Mouse (Mus musculus) spleen, adult 12 weeks (tissue): ENCODE data around the gene Prkcb.

Experiments
- DNase-seq: peaks from one replicate; pipeline ENCODE4 v3.0.0; 2022; ENCODE audit warnings: low spot score

Prkcb gene

DNA sequence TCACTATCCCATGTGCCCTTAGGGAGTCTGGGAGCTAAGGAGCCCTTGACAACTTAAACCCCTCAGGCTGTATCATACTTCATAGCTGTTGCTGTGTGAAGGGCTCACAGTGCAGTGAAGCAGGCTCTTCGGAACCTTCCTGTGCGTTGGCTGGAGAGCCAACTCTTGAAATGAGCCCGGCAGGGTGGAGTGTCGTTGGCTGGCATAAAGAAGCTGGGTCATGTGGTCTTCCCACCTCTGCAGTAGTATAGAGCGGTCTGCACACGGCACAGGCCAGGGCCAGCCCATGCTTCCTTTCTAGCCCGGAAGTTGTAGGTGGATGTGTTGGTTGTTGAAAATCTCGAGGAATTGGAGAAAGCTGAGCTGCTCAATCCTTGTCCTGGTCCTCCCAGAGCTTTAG lies 179.3 kb downstream of the Prkcb start:
- no peak for DNase-seq

DNA sequence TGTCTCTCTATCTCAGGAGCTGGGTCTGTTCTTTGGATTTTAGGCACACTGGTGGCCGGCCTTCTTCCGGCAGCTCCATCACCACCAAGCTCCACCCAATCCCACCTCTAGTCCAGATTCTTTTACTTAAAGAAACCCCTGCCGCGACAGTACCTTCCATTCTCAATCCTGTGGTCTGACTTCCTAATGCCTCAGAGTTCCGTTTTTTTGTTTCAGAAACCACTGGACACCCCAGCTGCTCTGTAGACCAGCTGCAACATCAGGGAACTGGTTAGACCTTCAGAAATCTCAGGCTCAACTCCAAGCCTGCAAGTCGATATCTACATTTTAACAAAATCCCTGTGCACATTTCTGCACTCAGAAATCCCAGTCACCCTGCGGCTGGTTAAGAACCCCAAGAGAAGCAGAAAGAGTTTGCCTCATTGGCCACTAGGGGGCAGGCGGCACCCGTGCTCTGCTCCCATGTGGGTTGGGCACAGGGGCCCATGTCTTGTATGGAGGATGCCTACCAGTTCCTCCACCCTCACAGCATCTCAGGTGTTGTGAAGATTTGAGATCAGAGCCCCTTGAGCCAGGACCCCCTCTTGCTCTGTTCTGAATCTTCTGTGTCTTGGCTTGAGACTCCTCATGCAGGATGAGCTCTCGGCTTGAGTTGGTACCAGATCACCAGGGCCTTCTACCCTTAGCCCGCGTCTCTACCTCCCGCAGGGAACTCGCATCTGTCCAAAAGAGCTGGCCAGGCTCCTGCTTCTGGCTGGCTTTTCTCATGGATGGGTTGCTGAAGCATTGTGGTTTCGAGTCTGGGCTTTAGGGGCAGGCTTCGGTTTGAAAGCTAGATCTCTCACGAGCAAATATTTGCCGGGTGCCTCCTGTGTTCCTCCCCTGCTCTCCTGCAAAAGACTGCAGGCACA lies 182.1 kb downstream of the Prkcb start:
- peak; percentile 6 for DNase-seq

GRCm38 (mm10) chr7:122472223-122472622 lies 183.7 kb downstream of the Prkcb start:
- DNase-seq: no peak

DNA sequence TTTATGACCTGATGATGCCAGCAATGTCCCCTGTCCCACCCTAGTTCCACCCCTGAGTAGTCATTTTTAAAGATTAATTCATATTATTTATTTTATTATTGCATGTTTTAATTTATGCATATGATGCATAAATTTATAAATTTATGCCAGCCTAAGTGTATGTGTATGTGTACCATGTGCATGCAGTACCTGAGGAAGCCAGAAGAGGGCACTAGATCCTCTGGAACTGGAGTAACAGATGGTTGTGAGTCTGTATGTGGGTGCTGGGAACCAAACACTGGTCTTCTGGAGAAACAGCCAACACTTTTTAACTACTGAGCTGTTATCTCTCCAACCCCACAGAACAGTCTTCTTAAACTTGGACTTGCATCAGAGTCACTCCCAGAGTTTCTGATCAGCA lies 186.5 kb downstream of the Prkcb start:
- no peak for DNase-seq

DNA sequence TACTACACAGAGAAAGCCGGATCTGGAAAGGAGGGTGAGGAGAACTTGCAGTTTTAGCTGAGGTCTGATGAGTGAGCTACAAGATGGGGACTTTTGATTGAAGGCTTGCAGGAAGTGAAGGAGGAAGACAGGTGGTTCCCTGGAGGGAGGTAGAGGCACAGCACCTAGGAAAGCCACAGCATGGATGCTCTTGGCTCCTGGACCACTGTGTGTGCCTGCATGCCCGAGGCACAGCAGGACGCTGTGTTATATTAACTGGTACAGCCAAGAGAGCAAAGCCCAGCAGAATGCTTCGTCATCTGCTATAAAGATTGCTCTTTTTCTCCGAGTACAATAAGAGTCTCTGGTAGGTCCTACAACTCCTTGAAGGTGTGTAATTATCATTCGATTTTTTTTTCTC lies 188.1 kb downstream of the Prkcb start:
- no peak for DNase-seq

GRCm38 (mm10) chr7:122477118-122477517 lies 188.6 kb downstream of the Prkcb start:
- no peak for DNase-seq

DNA sequence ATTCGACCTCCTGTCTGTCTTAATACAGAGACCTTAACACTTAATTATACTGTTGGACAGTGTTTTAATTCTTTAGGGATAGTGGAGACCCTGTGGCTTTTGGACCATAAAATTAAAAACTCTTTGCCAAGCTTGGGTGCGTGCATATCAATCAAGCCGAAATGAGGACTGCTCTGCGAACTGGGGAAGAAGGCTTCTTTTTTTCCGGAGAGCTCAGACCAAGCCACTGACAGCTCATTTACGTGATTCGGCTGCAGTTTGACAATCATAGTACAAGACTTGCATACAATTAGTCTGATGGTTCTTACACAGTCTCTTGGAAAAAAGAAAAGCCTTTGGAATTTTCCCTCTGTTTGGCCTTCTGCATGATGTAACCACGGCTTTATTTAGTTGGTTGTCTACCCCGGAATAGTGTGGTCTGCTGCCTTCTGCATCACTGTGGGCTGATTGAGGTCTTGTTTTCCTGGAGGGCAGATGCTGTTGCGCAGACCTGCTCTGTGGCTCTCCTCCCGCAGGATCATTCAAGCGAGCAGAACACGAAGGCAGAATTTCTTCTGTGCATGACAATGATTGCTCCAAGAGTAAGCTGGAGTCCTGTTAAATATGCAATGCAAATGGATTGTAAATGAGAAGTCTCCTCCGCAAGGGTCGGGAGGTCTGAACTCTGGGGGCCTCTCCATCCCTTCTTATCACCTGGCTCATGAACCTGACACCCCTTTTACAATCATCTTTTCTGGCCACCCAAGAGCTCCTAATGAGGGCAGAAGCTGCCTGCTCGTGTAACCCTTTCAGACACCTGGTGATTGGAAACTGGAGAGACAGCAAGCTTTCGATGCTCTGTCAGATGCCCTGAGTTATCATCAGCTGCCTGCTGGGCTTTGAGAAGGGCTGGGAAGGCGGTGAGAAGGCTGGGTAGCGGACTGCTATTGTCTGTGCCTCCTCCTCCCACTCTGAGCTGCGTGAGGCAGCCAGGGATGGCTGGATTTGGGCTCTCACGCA lies 189.3 kb downstream of the Prkcb start:
- DNase-seq: no peak

- no peak for DNase-seq
Measured at GRCm38 (mm10) chr7:122483949-122484348, 195.4 kb downstream of the Prkcb start.

DNA sequence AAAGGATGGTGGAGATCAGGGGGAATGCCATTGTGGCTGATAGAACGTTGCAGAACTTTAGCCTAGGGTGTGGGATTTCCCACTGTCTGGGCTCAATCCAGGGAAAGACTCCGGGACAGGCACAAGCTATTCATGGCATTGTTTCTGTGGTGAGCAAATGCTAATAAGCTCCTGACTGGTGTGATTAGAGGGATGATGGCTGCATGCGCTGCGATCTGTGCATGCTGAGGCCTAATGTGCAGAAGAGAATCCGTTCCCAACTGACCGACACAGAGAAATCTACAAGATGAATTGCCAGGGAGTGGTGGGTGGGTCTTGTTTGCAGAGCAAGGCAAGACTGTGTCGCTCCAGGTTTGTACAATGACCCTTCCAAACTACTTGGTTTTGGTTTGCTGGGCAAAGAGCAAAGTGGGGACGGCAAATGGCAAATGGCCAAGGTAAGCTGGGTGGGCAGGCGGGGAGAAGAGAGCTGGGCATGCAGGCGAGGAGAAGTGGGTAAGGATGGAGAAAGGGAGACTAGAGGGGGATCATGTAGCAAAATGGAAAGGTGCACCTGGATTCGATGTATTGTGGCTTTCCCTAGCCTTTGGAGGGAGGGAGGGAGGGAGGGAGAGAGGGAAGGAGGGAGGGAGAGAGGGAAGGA lies 199.5 kb downstream of the Prkcb start:
- no peak for DNase-seq

GRCm38 (mm10) chr7:122492041-122492440 lies 203.5 kb downstream of the Prkcb start:
- DNase-seq: no peak

DNA sequence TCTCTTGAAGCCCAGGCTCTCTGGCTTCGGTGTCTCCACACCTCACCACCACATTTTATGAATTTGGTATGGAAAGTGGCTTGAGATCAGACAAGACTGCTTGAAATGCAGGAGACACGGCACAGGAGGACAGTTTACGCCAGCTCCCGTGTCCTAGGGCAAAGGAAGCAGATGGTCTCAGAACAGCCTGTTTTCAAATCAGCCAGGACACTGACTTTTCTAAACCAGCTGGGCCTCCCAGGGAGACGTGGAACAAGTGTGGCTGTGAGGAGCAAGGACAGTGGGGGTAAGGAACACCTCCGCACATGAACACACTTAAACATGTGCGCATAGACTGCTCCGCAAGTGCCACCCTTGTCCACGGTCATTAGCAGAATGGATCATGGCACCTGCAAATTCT lies 204.4 kb downstream of the Prkcb start:
- DNase-seq: no peak

DNA sequence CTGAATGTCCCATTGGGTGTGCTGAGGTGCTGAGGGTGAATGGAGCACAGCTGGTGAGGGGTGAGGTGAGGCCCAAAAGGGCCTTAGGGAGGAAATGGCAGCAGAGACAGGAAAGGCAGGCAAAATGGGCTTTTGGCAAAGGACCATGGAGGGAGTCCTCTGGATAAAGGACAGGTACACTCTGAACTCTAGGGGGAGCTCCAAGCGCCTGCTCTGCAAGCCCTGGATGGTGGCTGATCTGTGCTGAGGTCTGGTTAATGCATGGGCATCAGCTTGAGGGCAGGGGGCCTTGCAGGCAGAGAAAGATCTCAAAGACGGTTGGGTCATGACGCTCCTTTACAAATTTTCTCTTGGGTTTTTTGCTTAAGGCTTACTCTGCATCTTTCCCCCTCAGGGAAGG lies 205.5 kb downstream of the Prkcb start:
- DNase-seq: no peak

DNA sequence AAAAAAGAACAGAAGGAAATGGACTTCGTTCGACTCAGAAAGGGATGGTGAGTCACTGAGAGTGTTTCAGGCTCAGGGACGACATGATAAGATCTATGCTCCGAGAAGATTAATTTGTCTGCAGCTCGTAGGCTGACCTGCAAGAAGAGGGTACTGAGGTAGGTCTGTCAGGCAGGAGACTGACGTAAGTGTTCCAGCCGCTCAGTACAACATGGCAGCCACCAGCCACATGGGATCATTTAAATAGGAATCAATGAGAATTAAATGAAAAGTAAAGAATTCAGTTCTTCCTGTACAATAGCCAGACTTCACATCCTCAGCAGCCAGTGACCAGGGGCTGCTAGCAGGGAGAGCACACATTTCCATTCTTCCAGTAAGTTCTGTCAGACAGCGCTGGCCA lies 209.0 kb downstream of the Prkcb start:
- DNase-seq: no peak

GRCm38 (mm10) chr7:122498461-122498860 lies 209.9 kb downstream of the Prkcb start:
- no peak for DNase-seq

DNA sequence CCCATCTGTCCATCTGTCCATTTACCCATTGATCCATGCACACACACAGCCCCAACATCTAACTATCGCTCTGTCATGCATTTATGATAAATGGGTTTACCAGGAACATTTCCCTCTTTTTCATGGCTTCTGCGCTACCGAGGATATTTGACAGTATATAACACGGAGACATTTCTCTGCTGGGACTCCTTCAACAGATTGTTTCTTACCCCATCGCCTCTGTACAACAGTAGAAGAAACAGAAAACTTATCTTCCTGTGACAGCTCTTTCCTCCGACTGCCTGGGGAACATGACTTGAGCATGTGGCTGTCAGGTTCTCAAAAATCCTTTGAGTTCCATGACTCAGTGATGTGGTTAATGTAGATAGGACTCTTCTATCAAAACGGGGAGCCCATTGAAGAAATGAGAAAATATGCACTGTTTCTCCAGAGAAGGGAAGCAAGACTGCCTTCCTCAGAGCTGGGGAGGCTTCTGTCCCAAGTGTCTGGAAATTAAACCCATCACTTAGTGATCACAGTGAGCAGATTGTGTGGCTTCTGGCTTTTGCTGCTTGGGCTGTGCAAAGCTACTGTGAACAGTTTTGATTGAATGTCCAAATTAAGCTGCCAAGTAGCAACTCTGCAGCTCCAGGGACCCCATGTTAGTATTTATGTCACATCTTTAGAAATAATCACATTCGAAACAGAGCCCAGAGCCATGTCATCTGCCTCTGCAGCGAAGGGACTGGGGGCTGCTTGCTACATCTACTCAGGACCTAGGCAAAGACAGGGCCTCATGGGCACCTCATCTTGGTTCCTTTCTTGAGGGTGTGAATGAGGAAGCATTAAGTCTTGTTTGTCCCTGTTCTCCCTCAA lies 211.4 kb downstream of the Prkcb start:
- DNase-seq: no peak

DNA sequence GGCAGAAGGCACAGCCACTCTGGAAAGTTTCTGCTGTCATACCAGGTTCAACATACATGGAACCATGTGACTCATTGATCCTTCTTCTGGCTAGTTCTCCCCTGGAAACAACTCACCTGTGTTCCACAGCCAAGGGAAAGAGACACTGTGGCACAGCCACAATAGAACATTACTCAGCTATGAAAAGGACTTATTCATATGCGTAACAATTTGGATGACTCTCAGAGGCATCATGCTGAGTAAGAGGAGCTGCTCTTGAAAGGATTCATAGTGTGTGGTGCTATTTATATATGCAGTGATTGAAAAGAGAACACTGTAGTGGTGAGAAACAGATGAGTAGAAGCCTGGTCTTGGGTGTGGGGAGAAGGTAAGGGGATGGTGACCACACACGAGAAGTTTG lies 217.9 kb downstream of the Prkcb start:
- no peak for DNase-seq

- DNase-seq: no peak
Measured at GRCm38 (mm10) chr7:122509903-122510302, 221.4 kb downstream of the Prkcb start.

- no peak for DNase-seq
Measured at GRCm38 (mm10) chr7:122512430-122512966, 223.9 kb downstream of the Prkcb start.

GRCm38 (mm10) chr7:122520850-122521638 lies 232.5 kb downstream of the Prkcb start:
- DNase-seq: no peak

- DNase-seq: no peak
Measured at GRCm38 (mm10) chr7:122528201-122528600, 239.7 kb downstream of the Prkcb start.
